In the genomic region with DNA sequence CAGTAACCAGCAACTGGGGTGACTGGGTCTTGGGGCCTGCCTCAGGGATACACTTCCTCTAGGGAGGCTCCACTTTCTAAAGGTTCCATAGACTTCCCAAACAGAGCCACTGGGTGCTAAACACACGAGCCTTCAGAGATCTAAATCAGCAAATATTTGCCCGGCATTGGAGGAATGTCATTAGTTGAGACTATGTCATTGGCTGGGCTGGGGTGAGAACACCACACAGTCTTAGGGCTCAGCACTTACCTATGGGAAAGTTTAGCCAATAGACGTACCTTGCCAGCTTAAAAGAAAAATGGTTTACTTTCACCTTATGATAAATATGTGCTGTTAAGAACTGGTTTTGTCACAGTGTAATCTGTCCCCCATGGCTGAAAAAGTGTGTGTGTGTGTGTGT, we compare ENCODE assay signal across 26 mouse cellular contexts. TPM values are rescaled to one million over a fixed set of nuclear protein-coding genes. Genes with fewer than 3 reads are reported as not detected.
"Had no signal": no experiment of that assay in that cellular context is flagged by ENCODE, and none has a peak within 500 bp of the region (broad histone marks: within the 10 kb centered on the region; RNA-seq: fewer than 3 reads in every experiment).

No protein-coding gene starts in this region.

- H3K36me3 ChIP-seq: heart, embryonic 10.5 days; heart, embryonic 12.5 days; hindbrain, embryonic 10.5 days; hindbrain, embryonic 12.5 days; intestine, embryonic 15.5 days; limb, embryonic 10.5 days; limb, embryonic 12.5 days had no signal

- H3K27ac ChIP-seq: gastrocnemius, adult 2 months; heart, embryonic 10.5 days; hindbrain, embryonic 10.5 days; hindbrain, embryonic 12.5 days; hindbrain, embryonic 14.5 days; intestine, embryonic 15.5 days; kidney, postnatal 0 days; limb, embryonic 10.5 days; limb, embryonic 12.5 days had no signal

- H3K4me3 ChIP-seq: gastrocnemius, adult 2 months; heart, embryonic 10.5 days; heart, embryonic 12.5 days; hindbrain, embryonic 10.5 days; hindbrain, embryonic 12.5 days; intestine, embryonic 15.5 days; limb, embryonic 10.5 days; limb, embryonic 12.5 days had no signal

- ATAC-seq: hindbrain, embryonic 16.5 days; inflammation-experienced regulatory T-cells, adult 6 months; intestine, embryonic 15.5 days; intestine, postnatal 0 days had no signal

- H3K4me1 ChIP-seq: heart, embryonic 10.5 days; hindbrain, embryonic 12.5 days; intestine, embryonic 15.5 days had no signal

- H3K9ac ChIP-seq: heart, embryonic 12.5 days; hindbrain, embryonic 12.5 days; hindbrain, embryonic 14.5 days; intestine, embryonic 15.5 days; limb, embryonic 12.5 days had no signal

- DNase-seq: gastrocnemius, adult 2 months; gastrocnemius, postnatal 10 days; gastrocnemius, postnatal 25 days; heart, adult 18-20 months; heart, postnatal 10 days; heart, postnatal 4 days; kidney, adult 18-20 months; kidney, adult 8-10 months; kidney, postnatal 14 days; kidney, postnatal 36 days; layer of hippocampus, adult 9-11 months; layer of hippocampus, postnatal 36 days; liver had no signal

- H3K9me3 ChIP-seq: heart, embryonic 10.5 days; heart, embryonic 12.5 days; hindbrain, embryonic 10.5 days; hindbrain, embryonic 12.5 days; intestine, embryonic 15.5 days; limb, embryonic 10.5 days; limb, embryonic 12.5 days had no signal

- H3K4me2 ChIP-seq: heart, embryonic 12.5 days; hindbrain, embryonic 12.5 days; hindbrain, embryonic 14.5 days; intestine, embryonic 15.5 days; limb, embryonic 12.5 days had no signal

- H3K27me3 ChIP-seq: heart, embryonic 12.5 days; hindbrain, embryonic 12.5 days; intestine, embryonic 15.5 days; limb, embryonic 12.5 days had no signal

RNA-seq across cellular contexts. Expression of a gene that starts 55.1 kb away (rescaled TPM):
- total RNA-seq: granulocyte monocyte progenitor cell, adult 5-6 weeks had no signal
- polyA plus RNA-seq: inflammation-experienced regulatory T-cells, adult 6 months had no signal
